Mouse (Mus musculus): ENCODE results near the gene Tm7sf3. TPM values are rescaled to one million over a fixed set of nuclear protein-coding genes. Genes with fewer than 3 reads are reported as not detected.

Gene Tm7sf3
- total and polyA plus RNA-seq, 3 experiments, result 18.3 to 27.1 TPM; not detected in 1

GRCm38 (mm10) chr6:146664116-146664515, 21.5 kb upstream of the Tm7sf3 start:
- H3K27ac ChIP-seq (ENCODE audit: control insufficient read depth, low read depth, low read length), result no peak overlapping the region
- no peaks in the 10 kb centered on the region for H3K27me3 ChIP-seq (ENCODE audit: control insufficient read depth in 1 of 2, insufficient read depth in 2 of 2, low read length in 2 of 2)
- DNase-seq (ENCODE audit: low read depth, low spot score), result no peak
- no peaks in the 10 kb centered on the region for H3K79me2 ChIP-seq (ENCODE audit: control insufficient read depth, insufficient read depth, low read length, poor library complexity)
- peaks cover 0 to 9% of the 10 kb centered on the region in 2 experiments; a peak in 2 of 4 replicates for H3K36me3 ChIP-seq (ENCODE audit: control insufficient read depth in 1 of 2, insufficient read depth in 2 of 2, low read length in 2 of 2)
- no peak overlapping the region for H3K9ac ChIP-seq (ENCODE audit: control insufficient read depth, low read depth, low read length, poor library complexity, severe bottlenecking)
- TF ChIP-seq USF2 (IDR thresholded peaks at IDR 0.05; ENCODE audit: borderline replicate concordance in 1 of 2, insufficient read depth in 1 of 2, low read depth in 1 of 2, low read length in 2 of 2) (no peak), KAT2A (conservative IDR thresholded peaks at IDR 0.05; ENCODE audit: low read depth, low read length) (no peak), MYB (IDR thresholded peaks at IDR 0.05; ENCODE audit: low read depth, low read length) (no peak), POLR2A (IDR thresholded peaks at IDR 0.05; ENCODE audit: control insufficient read depth in 1 of 2, insufficient read depth in 1 of 2, low read depth in 1 of 2, low read length in 2 of 2, poor library complexity in 1 of 2) (no peak), CHD2 (IDR thresholded peaks at IDR 0.05; ENCODE audit: low read length) (no peak), MAX (IDR thresholded peaks at IDR 0.05; ENCODE audit: low read length) (no peak), CTCF (IDR thresholded peaks at IDR 0.05 in 2 of 3, conservative IDR thresholded peaks at IDR 0.05 in 1 of 3; ENCODE audit: control insufficient read depth in 1 of 3, insufficient read depth in 1 of 3, low read depth in 2 of 3, low read length in 3 of 3, poor library complexity in 1 of 3, severe bottlenecking in 1 of 3) (no peak), RAD21 (IDR thresholded peaks at IDR 0.05; ENCODE audit: low read depth, low read length) (no peak), SMC3 (IDR thresholded peaks at IDR 0.05; ENCODE audit: low read depth, low read length) (no peak), CHD1 (IDR thresholded peaks at IDR 0.05; ENCODE audit: low read depth, low read length) (no peak), ZKSCAN1 (IDR thresholded peaks at IDR 0.05; ENCODE audit: low read depth, low read length) (no peak), MYC (IDR thresholded peaks at IDR 0.05; ENCODE audit: low read depth, low read length) (no peak)
- no peak overlapping the region for H3K4me3 ChIP-seq (ENCODE audit: control insufficient read depth in 1 of 2, insufficient read depth in 1 of 2, low read depth in 2 of 2, low read length in 2 of 2)
- no peaks in the 10 kb centered on the region for H3K9me3 ChIP-seq (replicated peaks; ENCODE audit: insufficient read depth, low read length)
- H3K4me1 ChIP-seq (ENCODE audit: control insufficient read depth in 1 of 2, insufficient read depth in 2 of 2, low read length in 2 of 2), result peaks cover 7% of the 10 kb centered on the region in 2 experiments

- Histone ChIP-seq H3K4me1 (ENCODE audit: control insufficient read depth in 1 of 2, insufficient read depth in 2 of 2, low read length in 2 of 2) (no peaks in the 10 kb centered on the region; a peak in 1 of 4 replicates), H3K27ac (ENCODE audit: control insufficient read depth, low read depth, low read length) (no peak overlapping the region), H3K36me3 (ENCODE audit: control insufficient read depth in 1 of 2, insufficient read depth in 2 of 2, low read length in 2 of 2) (no peaks in the 10 kb centered on the region), H3K27me3 (ENCODE audit: control insufficient read depth in 1 of 2, insufficient read depth in 2 of 2, low read length in 2 of 2) (no peaks in the 10 kb centered on the region), H3K79me2 (ENCODE audit: control insufficient read depth, insufficient read depth, low read length, poor library complexity) (no peaks in the 10 kb centered on the region), H3K9me3 (replicated peaks; ENCODE audit: insufficient read depth, low read length) (no peaks in the 10 kb centered on the region), H3K4me3 (ENCODE audit: control insufficient read depth in 1 of 2, insufficient read depth in 1 of 2, low read depth in 2 of 2, low read length in 2 of 2) (no peak overlapping the region), H3K9ac (ENCODE audit: control insufficient read depth, low read depth, low read length, poor library complexity, severe bottlenecking) (no peak overlapping the region)
- TF ChIP-seq MXI1 (IDR thresholded peaks at IDR 0.05; ENCODE audit: low read depth, low read length), result no peak
- no peak for TF ChIP-seq ELF1 (IDR thresholded peaks at IDR 0.05; ENCODE audit: low read depth, low read length)
- TF ChIP-seq ZNF384 (IDR thresholded peaks at IDR 0.05; ENCODE audit: low read depth, low read length), result peak; percentile 73
- no peak for TF ChIP-seq MYB (IDR thresholded peaks at IDR 0.05; ENCODE audit: low read depth, low read length)
- TF ChIP-seq CTCF (IDR thresholded peaks at IDR 0.05 in 2 of 3, conservative IDR thresholded peaks at IDR 0.05 in 1 of 3; ENCODE audit: control insufficient read depth in 1 of 3, insufficient read depth in 1 of 3, low read depth in 2 of 3, low read length in 3 of 3, poor library complexity in 1 of 3, severe bottlenecking in 1 of 3), result peak; percentile 61 to 90 (median 77)
- peak; percentile 78 for TF ChIP-seq SMC3 (IDR thresholded peaks at IDR 0.05; ENCODE audit: low read depth, low read length)
- no peak for TF ChIP-seq CHD1 (IDR thresholded peaks at IDR 0.05; ENCODE audit: low read depth, low read length)
- no peak for TF ChIP-seq NELFE (IDR thresholded peaks at IDR 0.05; ENCODE audit: low read depth, low read length)
- TF ChIP-seq RAD21 (IDR thresholded peaks at IDR 0.05; ENCODE audit: low read depth, low read length), result peak; percentile 80
- peak; percentile 81 for TF ChIP-seq ZC3H11A (IDR thresholded peaks at IDR 0.05; ENCODE audit: low read depth, low read length)
- no peak for TF ChIP-seq USF1 (IDR thresholded peaks at IDR 0.05; ENCODE audit: low read depth, low read length)
- peak; percentile 79 for DNase-seq (ENCODE audit: low read depth, low spot score)
Observed at GRCm38 (mm10) chr6:146662679-146663078, 20.1 kb upstream of the Tm7sf3 start.
